Mouse (Mus musculus) neural tube, embryonic 15.5 days (tissue): ENCODE results near the gene Gps1. TPM values are rescaled to one million over a fixed set of nuclear protein-coding genes. Genes with fewer than 3 reads are reported as not detected.

Source experiments
- ATAC-seq: fragments of 200-750 bp; cut with Nextera tagmentation; 2 replicates; pipeline ENCODE4 v1.8.0; 2017; ENCODE audit warnings: mild to moderate bottlenecking, moderate TSS enrichment, moderate library complexity; ENCODE audit not compliant: low FRiP score
- H3K27ac ChIP-seq: fragments of 300-500 bp; sonication (generic); replicated peaks from 2 replicates; pipeline ENCODE4 v1.5.1; 2015; ENCODE audit warnings: mild to moderate bottlenecking, inconsistent platforms
- H3K27me3 ChIP-seq: fragments of 300-500 bp; sonication (generic); replicated peaks from 2 replicates; pipeline ENCODE4 v1.6.1; 2015; ENCODE audit warnings: inconsistent platforms
- H3K36me3 ChIP-seq: fragments of 300-500 bp; sonication (generic); 2 replicates; pipeline ENCODE4 v1.6.1; 2015; ENCODE audit warnings: inconsistent platforms
- H3K4me1 ChIP-seq: fragments of 300-500 bp; sonication (generic); 2 replicates; pipeline ENCODE4 v1.6.1; 2015; ENCODE audit warnings: inconsistent platforms
- H3K4me2 ChIP-seq: fragments of 300-500 bp; sonication (generic); 2 replicates; pipeline ENCODE4 v1.6.1; 2015; ENCODE audit warnings: inconsistent platforms, mild to moderate bottlenecking, moderate library complexity
- H3K4me3 ChIP-seq: fragments of 300-500 bp; sonication (generic); replicated peaks from 2 replicates; pipeline ENCODE4 v1.5.1; 2015; ENCODE audit warnings: mild to moderate bottlenecking, inconsistent platforms
- H3K9ac ChIP-seq: fragments of 300-500 bp; sonication (generic); replicated peaks from 2 replicates; pipeline ENCODE4 v1.6.1; 2015; ENCODE audit warnings: mild to moderate bottlenecking, inconsistent platforms
- H3K9me3 ChIP-seq: fragments of 300-500 bp; sonication (generic); replicated peaks from 2 replicates; pipeline ENCODE4 v1.6.1; 2016; ENCODE audit warnings: inconsistent platforms
- WGBS: fragments of 180-500 bp; shearing (Covaris S2); methylation state at CpG from one replicate; pipeline ENCODE4 v1.1.7; 2015; ENCODE audit warnings: mixed read lengths; 5-methylcytosine and 5-hydroxymethylcytosine counted together
- polyA plus RNA-seq: library from polyadenylated mRNA; unstranded; fragments of >200 nt; fragmentation: Nextera tagmentation; extraction: Ambion mirVana; gene quantifications from 2 replicates; pipeline ENCODE4 v1.2.1, GENCODE M21; 2015

Gene Gps1
- polyA plus RNA-seq, 1 experiment from 2014 or later = 277 TPM

DNA sequence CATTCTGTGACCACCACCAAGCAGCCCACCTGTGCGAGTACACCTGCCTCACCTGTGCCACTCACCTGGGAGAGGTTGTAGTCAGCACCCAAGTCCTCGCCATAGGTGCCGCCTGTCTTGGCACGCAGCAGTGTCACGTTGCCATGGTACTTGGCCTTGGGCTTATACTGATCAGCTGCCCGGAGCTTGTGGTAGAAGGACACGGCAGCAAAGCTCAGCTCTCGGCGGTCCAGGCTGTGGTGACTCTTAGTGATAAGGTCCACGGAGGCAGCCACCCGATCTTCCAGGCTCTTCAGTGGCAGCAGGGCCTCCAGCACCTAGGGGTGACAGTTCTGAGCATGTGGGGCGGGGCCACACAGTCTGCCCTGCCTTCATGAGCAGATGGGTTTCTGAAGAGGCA is 23.9 kb downstream of the Gps1 start:
- no peak for ATAC-seq
- peaks cover 85% of the 10 kb centered on the region for H3K36me3 ChIP-seq
- H3K27ac ChIP-seq = no peak overlapping the region
- no peak overlapping the region for H3K4me3 ChIP-seq
- H3K9me3 ChIP-seq = no peaks in the 10 kb centered on the region
- H3K4me2 ChIP-seq = no peak overlapping the region
- no peaks in the 10 kb centered on the region for H3K27me3 ChIP-seq
- no peaks in the 10 kb centered on the region for H3K4me1 ChIP-seq
- H3K9ac ChIP-seq = no peak overlapping the region
- 96% methylated on average over 12 of the region's 12 CpGs for WGBS

DNA sequence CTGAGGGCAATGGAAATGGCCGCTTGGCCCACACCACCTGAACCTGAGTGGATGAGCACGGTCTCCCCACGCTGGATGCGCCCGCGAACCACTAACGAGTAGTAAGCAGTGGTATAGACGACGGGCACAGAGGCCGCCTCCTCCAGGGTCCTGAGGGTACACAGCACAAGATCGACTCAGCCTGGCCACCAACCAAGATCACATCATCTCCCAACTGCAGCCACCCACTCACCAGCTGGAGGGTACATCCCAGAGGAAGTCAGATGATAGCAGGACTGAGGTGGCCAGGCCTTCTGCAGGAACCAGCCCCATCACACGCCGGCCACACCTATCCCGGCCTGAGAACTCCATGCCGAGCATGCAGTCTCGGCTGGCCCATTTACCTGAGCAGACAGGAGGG is 28.0 kb downstream of the Gps1 start:
- no peak overlapping the region for H3K4me3 ChIP-seq
- H3K27me3 ChIP-seq = no peaks in the 10 kb centered on the region
- no peak for ATAC-seq
- H3K27ac ChIP-seq = no peak overlapping the region
- no peaks in the 10 kb centered on the region for H3K9me3 ChIP-seq
- no peak overlapping the region for H3K4me2 ChIP-seq
- H3K36me3 ChIP-seq = peaks cover 100% of the 10 kb centered on the region
- no peak overlapping the region for H3K9ac ChIP-seq
- H3K4me1 ChIP-seq = no peaks in the 10 kb centered on the region
- WGBS = 94% methylated on average over 16 of the region's 16 CpGs

DNA sequence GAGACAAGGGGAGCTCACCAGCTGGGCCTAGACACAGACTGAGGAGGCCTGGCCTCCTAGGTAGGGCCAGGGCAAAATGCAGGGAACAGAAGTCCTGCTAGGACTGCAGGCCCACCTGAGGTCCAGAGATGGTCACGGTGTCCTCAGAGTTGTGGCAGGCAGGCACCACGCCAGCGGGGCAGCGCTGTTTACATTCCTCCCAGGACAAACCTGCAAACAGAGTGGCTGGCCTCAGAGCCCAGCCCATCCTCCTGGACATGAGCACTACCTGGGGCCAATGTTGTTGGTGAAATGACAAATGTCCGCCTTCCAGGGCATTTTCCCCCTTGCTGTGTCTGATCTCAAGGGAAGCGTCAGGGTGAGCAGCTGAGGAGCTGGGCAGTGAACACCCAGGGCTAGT is 33.3 kb downstream of the Gps1 start:
- Histone ChIP-seq H3K4me3 (no peak overlapping the region), H3K36me3 (peaks cover 90% of the 10 kb centered on the region), H3K4me1 (peaks cover 23% of the 10 kb centered on the region), H3K9me3 (no peaks in the 10 kb centered on the region), H3K27ac (no peak overlapping the region), H3K4me2 (no peak overlapping the region), H3K9ac (no peak overlapping the region), H3K27me3 (no peaks in the 10 kb centered on the region)
- WGBS = 94% methylated on average over 6 of the region's 6 CpGs
- no peak for ATAC-seq

GRCm38 (mm10) chr11:120818251-120818650 is 34.2 kb downstream of the Gps1 start:
- WGBS = 97% methylated on average over 13 of the region's 13 CpGs
- Histone ChIP-seq H3K9ac (no peak overlapping the region), H3K36me3 (peaks cover 82% of the 10 kb centered on the region), H3K4me1 (peaks cover 30% of the 10 kb centered on the region), H3K27me3 (no peaks in the 10 kb centered on the region), H3K9me3 (no peaks in the 10 kb centered on the region), H3K27ac (no peak overlapping the region), H3K4me3 (no peak overlapping the region), H3K4me2 (no peak overlapping the region)
- ATAC-seq = no peak

GRCm38 (mm10) chr11:120819556-120819955 is 35.5 kb downstream of the Gps1 start:
- Histone ChIP-seq H3K4me3 (no peak overlapping the region), H3K9me3 (no peaks in the 10 kb centered on the region), H3K27me3 (no peaks in the 10 kb centered on the region), H3K4me1 (peaks cover 30% of the 10 kb centered on the region), H3K4me2 (no peak overlapping the region), H3K9ac (no peak overlapping the region), H3K36me3 (peaks cover 68% of the 10 kb centered on the region), H3K27ac (no peak overlapping the region)
- no peak for ATAC-seq
- 97% methylated on average over 6 of the region's 6 CpGs for WGBS

GRCm38 (mm10) chr11:120820546-120820945 is 36.5 kb downstream of the Gps1 start:
- Histone ChIP-seq H3K27ac (no peak overlapping the region), H3K4me2 (peak overlapping the region; percentile 78), H3K4me3 (peak overlapping the region; percentile 82; the same call in 1 of the 2 replicates), H3K4me1 (peaks cover 37% of the 10 kb centered on the region), H3K9me3 (no peaks in the 10 kb centered on the region), H3K36me3 (peaks cover 59% of the 10 kb centered on the region), H3K9ac (no peak overlapping the region), H3K27me3 (no peaks in the 10 kb centered on the region)
- ATAC-seq = no peak
- WGBS = 84% methylated on average over 14 of the region's 14 CpGs

DNA sequence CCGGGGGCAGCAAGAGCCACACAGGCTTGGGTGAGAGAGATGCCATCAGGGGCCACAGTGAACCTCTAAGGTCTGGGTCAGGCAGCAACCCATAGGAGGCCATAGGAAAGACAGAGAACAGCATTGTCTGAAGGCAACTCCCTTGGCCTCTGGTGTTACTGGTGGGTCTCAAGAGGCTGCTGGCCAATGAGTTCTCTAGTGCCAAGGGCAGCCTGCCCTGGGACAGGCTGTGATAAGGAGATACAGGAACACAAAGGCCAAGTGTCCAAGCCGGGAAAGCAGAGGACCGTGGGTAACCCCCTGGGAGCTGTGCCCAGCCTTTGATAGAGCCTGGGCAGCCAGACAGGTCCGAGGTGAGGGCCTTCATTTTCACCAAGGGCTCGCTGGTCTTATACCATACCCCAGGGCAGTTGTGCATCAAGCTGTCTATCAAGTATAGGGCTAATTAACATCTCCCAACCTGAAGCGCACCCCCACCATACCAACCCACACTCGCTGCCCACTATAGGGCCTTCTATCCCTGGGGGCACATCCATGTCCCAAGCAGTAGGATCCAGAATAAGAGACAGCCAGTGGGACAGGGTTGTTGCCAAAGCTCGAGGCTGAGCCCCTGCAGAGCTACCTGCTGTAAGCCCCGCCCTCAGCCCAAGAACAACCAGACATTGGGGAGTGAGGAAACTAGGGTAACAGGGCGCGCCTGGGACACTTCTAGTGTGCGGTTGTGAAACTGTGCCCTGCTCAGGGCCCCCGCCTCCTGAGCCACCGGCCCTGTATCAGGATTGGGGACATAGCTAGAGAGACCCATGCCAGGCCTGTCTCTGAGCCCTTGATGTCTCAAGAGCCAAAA is 37.2 kb downstream of the Gps1 start:
- no peak for ATAC-seq
- peak overlapping the region; percentile 15 for H3K9ac ChIP-seq
- no peaks in the 10 kb centered on the region for H3K9me3 ChIP-seq
- peak overlapping the region; percentile 78 for H3K4me2 ChIP-seq
- H3K27me3 ChIP-seq = no peaks in the 10 kb centered on the region
- WGBS = 77% methylated on average over 14 of the region's 14 CpGs
- H3K4me1 ChIP-seq = peaks cover 45% of the 10 kb centered on the region
- peak overlapping the region; percentile 82 for H3K4me3 ChIP-seq
- H3K27ac ChIP-seq = no peak overlapping the region
- H3K36me3 ChIP-seq = peaks cover 51% of the 10 kb centered on the region

- Histone ChIP-seq H3K36me3 (peaks cover 41% of the 10 kb centered on the region), H3K4me1 (peaks cover 45% of the 10 kb centered on the region), H3K9me3 (no peaks in the 10 kb centered on the region), H3K4me3 (peak overlapping the region; percentile 82), H3K27ac (0 out of 2 replicates have a peak overlapping the region, but pooled peaks have one; percentile 100), H3K27me3 (no peaks in the 10 kb centered on the region), H3K4me2 (peak overlapping the region; percentile 78), H3K9ac (peak overlapping the region; percentile 92)
- WGBS = 46% methylated on average over 4 of the region's 4 CpGs
- ATAC-seq = no peak
These were observed 38.2 kb downstream of the Gps1 start for GRCm38 (mm10) chr11:120822321-120822720.

GRCm38 (mm10) chr11:120822831-120823550 is 38.9 kb downstream of the Gps1 start:
- peak overlapping the region; percentile 92 for H3K9ac ChIP-seq
- ATAC-seq = no peak
- no peaks in the 10 kb centered on the region for H3K9me3 ChIP-seq
- H3K27ac ChIP-seq = peak overlapping the region; percentile 100
- no peaks in the 10 kb centered on the region for H3K27me3 ChIP-seq
- peak overlapping the region; percentile 82 for H3K4me3 ChIP-seq
- peak overlapping the region; percentile 78 for H3K4me2 ChIP-seq
- peaks cover 45% of the 10 kb centered on the region for H3K4me1 ChIP-seq
- peaks cover 34% of the 10 kb centered on the region for H3K36me3 ChIP-seq
- WGBS = under 1% methylated on average over 14 of the region's 14 CpGs

- H3K27ac ChIP-seq = peak overlapping the region; percentile 100
- WGBS = under 1% methylated on average over 40 of the region's 40 CpGs
- peaks cover 29% of the 10 kb centered on the region for H3K36me3 ChIP-seq
- peak; percentile 60 for ATAC-seq
- H3K4me2 ChIP-seq = peak overlapping the region; percentile 78
- H3K27me3 ChIP-seq = no peaks in the 10 kb centered on the region
- H3K4me1 ChIP-seq = peaks cover 45% of the 10 kb centered on the region
- H3K9me3 ChIP-seq = no peaks in the 10 kb centered on the region
- H3K4me3 ChIP-seq = peak overlapping the region; percentile 82
- peak overlapping the region; percentile 92 for H3K9ac ChIP-seq
These were observed 39.5 kb downstream of the Gps1 start for GRCm38 (mm10) chr11:120823551-120823947.

DNA sequence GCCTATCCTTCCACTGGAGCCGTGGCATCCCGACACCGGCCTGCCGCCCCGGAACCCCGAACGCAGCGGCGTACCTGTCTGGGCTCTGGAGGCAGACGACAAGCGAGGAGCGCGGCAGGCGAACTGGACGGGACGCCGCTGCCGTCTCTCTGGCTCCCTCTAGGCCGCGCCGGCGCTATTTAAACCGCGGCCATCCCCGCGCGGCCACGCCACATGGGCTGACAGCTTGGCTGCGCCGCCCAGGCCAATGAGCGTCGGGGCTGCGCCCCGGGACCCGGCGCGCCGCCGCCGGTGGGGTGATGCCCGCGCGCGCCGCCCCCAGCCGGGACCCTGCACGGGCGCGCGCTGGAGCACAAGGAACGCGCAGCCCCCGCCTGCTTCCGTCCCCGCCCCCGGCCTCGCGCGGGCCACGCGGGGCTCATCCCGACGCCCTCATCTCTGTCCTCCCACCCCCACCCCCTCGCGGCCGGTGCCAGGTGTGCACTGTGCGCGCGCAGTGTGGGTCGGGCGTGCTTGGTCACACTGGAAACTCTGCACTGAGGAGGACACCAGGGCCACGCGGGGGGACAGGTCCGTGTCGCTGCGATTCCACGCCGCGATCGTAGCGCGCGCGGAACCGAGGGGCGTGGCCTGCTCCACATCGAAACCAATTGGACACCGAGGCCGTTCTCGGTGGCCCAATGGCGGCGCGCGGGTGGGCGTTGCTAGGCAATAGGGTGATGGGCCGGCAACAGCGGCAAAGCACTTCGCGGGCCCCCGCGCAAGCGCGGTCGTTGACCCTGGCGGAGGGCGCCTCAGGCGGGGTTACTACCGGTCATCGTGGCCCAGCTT is 40.1 kb downstream of the Gps1 start, which contains the start of gene Fasn:
Fasn (minus strand) TSS at position 592 of the 831 bp plus-strand sequence.
- peaks cover 45% of the 10 kb centered on the region for H3K4me1 ChIP-seq
- peak; percentile 93 for ATAC-seq
- peaks cover 22% of the 10 kb centered on the region for H3K36me3 ChIP-seq
- H3K4me3 ChIP-seq = peak within 1 kb of the TSS; percentile 82
- H3K4me2 ChIP-seq = peak within 1 kb of the TSS; percentile 78
- peak within 1 kb of the TSS; percentile 100 for H3K27ac ChIP-seq
- under 1% methylated on average over 102 of the region's 109 CpGs for WGBS
- no peaks in the 10 kb centered on the region for H3K27me3 ChIP-seq
- no peaks in the 10 kb centered on the region for H3K9me3 ChIP-seq
- H3K9ac ChIP-seq = peak within 1 kb of the TSS; percentile 92
